Mouse (Mus musculus) brain, embryonic 14.5 days (tissue): ENCODE measurements around the gene Tfap2b.

Experiments used
- CTCF ChIP-seq: fragments of 200-500 bp; IDR thresholded peaks from 2 replicates; pipeline ENCODE4 v1.5.1; 2012; ENCODE audit warnings: inconsistent platforms, mild to moderate bottlenecking, moderate library complexity, borderline replicate concordance; ENCODE audit not compliant: insufficient read depth, insufficient read length; ENCODE audit errors: extremely low read depth
- POLR2A ChIP-seq: fragments of 200-500 bp; IDR thresholded peaks from 2 replicates; pipeline ENCODE4 v1.6.1; 2012; ENCODE audit warnings: mild to moderate bottlenecking, inconsistent platforms, borderline replicate concordance; ENCODE audit not compliant: poor library complexity, insufficient read depth, insufficient read length, severe bottlenecking; ENCODE audit errors: extremely low read depth

DNA sequence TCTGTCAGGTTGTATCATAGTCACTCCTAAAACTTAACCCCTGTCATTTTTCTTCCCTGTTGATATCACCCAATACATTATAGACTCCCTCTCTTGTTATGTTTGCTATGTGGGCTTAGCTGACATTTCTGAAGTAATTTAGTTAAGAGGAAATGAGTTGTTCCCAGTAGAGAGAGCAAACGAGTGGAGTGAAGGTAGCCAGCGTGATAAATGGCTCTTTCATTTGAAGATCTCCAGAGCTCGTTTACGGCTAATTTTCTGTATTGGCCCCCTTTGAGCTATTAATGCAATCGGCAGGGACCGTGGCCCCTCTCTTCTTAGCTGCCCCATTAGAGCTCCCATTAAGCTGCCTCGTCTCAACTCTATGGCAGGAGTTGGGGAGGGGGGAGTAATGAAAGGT lies 12.9 kb downstream of the Tfap2b start:
- TF ChIP-seq CTCF: no peak
- TF ChIP-seq POLR2A: no peak
